Mouse (Mus musculus): ENCODE measurements around the gene AL731706.1. TPM values are rescaled to one million over a fixed set of nuclear protein-coding genes. Genes with fewer than 3 reads are reported as not detected.
A peak's percentile ranks its signal among the peaks of the same experiment; 100 is the strongest.

The AL731706.1 gene
- total RNA-seq, 2 experiments from 2014 or later, result 5.9 to 9.0 TPM

- intact Hi-C loops (cut with DNase I), result loop anchor here (10.0 kb wide), 1 partner anchor 370 kb away; no protein-coding TSS in a partner anchor
- peak in 1 of 2 experiments; percentile 26 for DNase-seq (ENCODE audit: low spot score in 2 of 2)
Observed at GRCm38 (mm10) chr2:136854543-136855388, 36.4 kb downstream of the AL731706.1 start.

GRCm38 (mm10) chr2:136850366-136850765 lies 40.8 kb downstream of the AL731706.1 start:
- no peak for DNase-seq (ENCODE audit: low spot score in 2 of 2)
- intact Hi-C loops (cut with DNase I), result loop anchor here (10.0 kb wide), 1 partner anchor 366 kb away; no protein-coding TSS in a partner anchor

- no peak for DNase-seq (ENCODE audit: low spot score in 2 of 2)
- intact Hi-C loops (cut with DNase I), result no loop called here
Observed at GRCm38 (mm10) chr2:136837994-136838393, 53.2 kb downstream of the AL731706.1 start.

- DNase-seq (ENCODE audit: low spot score in 2 of 2), result peak; percentile 26 to 70
- intact Hi-C loops (cut with DNase I), result no loop called here
Observed at GRCm38 (mm10) chr2:136835882-136836281, 55.3 kb downstream of the AL731706.1 start.

- no peak for DNase-seq (ENCODE audit: low spot score in 2 of 2)
- intact Hi-C loops (cut with DNase I), result no loop called here
Observed at GRCm38 (mm10) chr2:136834715-136835075, 56.5 kb downstream of the AL731706.1 start.

- intact Hi-C loops (cut with DNase I), result no loop called here
- DNase-seq (ENCODE audit: low spot score in 2 of 2), result no peak
Observed at GRCm38 (mm10) chr2:136833976-136834714, 57.0 kb downstream of the AL731706.1 start.

- intact Hi-C loops (cut with DNase I), result no loop called here
- no peak for DNase-seq (ENCODE audit: low spot score in 2 of 2)
Observed at GRCm38 (mm10) chr2:136832936-136833335, 58.3 kb downstream of the AL731706.1 start.

Other genes starting within 250 kb of the AL731706.1 start
- gene Snap25, start 177.9 kb downstream of the AL731706.1 start, total RNA-seq (2021), result 1,000 to 10,000 TPM; 2,524 to 2,644 TPM
- 10 to 100 TPM; 12.8 to 45.7 TPM for gene AL731706.2, start 5.7 kb downstream of the AL731706.1 start, total RNA-seq (2021)
- 1 to 10 TPM; 9.3 to 10.0 TPM for gene Slx4ip, start 171 bp downstream of the AL731706.1 start, total RNA-seq (2021)
- 10 to 100 TPM; 37.3 to 38.4 TPM for gene Mkks, start within 50 bp of the AL731706.1 start, total RNA-seq (2021)
- 1 to 10 TPM; 4.2 to 6.0 TPM for gene Jag1, start 225.3 kb upstream of the AL731706.1 start, total RNA-seq (2021)

Data from left cerebral cortex, postnatal 25 days (tissue).